Mouse (Mus musculus): ENCODE results near the gene Man1c1. TPM values are rescaled to one million over a fixed set of nuclear protein-coding genes. Genes with fewer than 3 reads are reported as not detected.

Man1c1 gene
- polyA plus RNA-seq, 1 experiment from 2014 or later, result 4.7 TPM

Small RNA genes within 50 kb of the gene (microRNA-seq; reads per million reads assigned to microRNA genes)
- gene Mir6403, result not detected

Other genes with a start within 250 kb of the Man1c1 start
- gene Stmn1, start 236.0 kb downstream of the Man1c1 start, polyA plus RNA-seq (2015; fragmentation: Nextera tagmentation; extraction: Ambion mirVana), result 4,048 and 4,915 TPM in 2 replicates
- 30.5 and 35.2 TPM in 2 replicates for gene Paqr7, start 207.6 kb downstream of the Man1c1 start, polyA plus RNA-seq (2015; fragmentation: Nextera tagmentation; extraction: Ambion mirVana)
- 1.8 and 5.4 TPM in 2 replicates for gene Aunip, start 193.3 kb downstream of the Man1c1 start, polyA plus RNA-seq (2015; fragmentation: Nextera tagmentation; extraction: Ambion mirVana)
- 166 and 177 TPM in 2 replicates for gene Mtfr1l, start 168.9 kb downstream of the Man1c1 start, polyA plus RNA-seq (2015; fragmentation: Nextera tagmentation; extraction: Ambion mirVana)
- gene Selenon, start 152.1 kb downstream of the Man1c1 start, polyA plus RNA-seq (2015; fragmentation: Nextera tagmentation; extraction: Ambion mirVana), result 8.4 and 19.4 TPM in 2 replicates
- 2.4 and 7.9 TPM in 2 replicates for gene Ldlrap1, start 63.7 kb upstream of the Man1c1 start, polyA plus RNA-seq (2015; fragmentation: Nextera tagmentation; extraction: Ambion mirVana)
- gene Maco1, start 149.1 kb upstream of the Man1c1 start, polyA plus RNA-seq (2015; fragmentation: Nextera tagmentation; extraction: Ambion mirVana), result 78.0 and 91.9 TPM in 2 replicates
- 1.6 and 1.9 TPM in 2 replicates for gene Rhd, start 160.2 kb upstream of the Man1c1 start, polyA plus RNA-seq (2015; fragmentation: Nextera tagmentation; extraction: Ambion mirVana)
- gene Tmem50a, start 210.7 kb upstream of the Man1c1 start, polyA plus RNA-seq (2015; fragmentation: Nextera tagmentation; extraction: Ambion mirVana), result 198 and 218 TPM in 2 replicates
- 460 and 502 TPM in 2 replicates for gene Rsrp1, start 219.3 kb upstream of the Man1c1 start, polyA plus RNA-seq (2015; fragmentation: Nextera tagmentation; extraction: Ambion mirVana)
- 55.7 and 62.0 TPM in 2 replicates for gene Syf2, start 226.6 kb upstream of the Man1c1 start, polyA plus RNA-seq (2015; fragmentation: Nextera tagmentation; extraction: Ambion mirVana)

Measured in neural tube, embryonic 15.5 days (tissue).